Mouse (Mus musculus): ENCODE results near the gene Fbln5. TPM values are rescaled to one million over a fixed set of nuclear protein-coding genes. Genes with fewer than 3 reads are reported as not detected.

The Fbln5 gene
- polyA plus RNA-seq, 2 experiments: 112 to 164 TPM

GRCm38 (mm10) chr12:101833115-101833506 lies 14.3 kb upstream of the Fbln5 start:
- H3K27ac ChIP-seq (replicated peaks; ENCODE audit: low read depth, low read length): no peak overlapping the region
- H3K4me2 ChIP-seq (replicated peaks; ENCODE audit: low read depth, low read length, severe bottlenecking): no peak overlapping the region
- H3K36me3 ChIP-seq (ENCODE audit: control insufficient read depth, insufficient read depth, low read length): peaks cover 32% of the 10 kb centered on the region
- H3K9me3 ChIP-seq (ENCODE audit: control insufficient read depth, low read length): no peaks in the 10 kb centered on the region
- no peak for TF ChIP-seq POLR2A (IDR thresholded peaks at IDR 0.05; ENCODE audit: borderline replicate concordance, extremely low read depth, insufficient read depth, insufficient read length)
- H3K4me3 ChIP-seq (replicated peaks; ENCODE audit: low read length): no peak overlapping the region
- H3K4me1 ChIP-seq (ENCODE audit: control insufficient read depth, insufficient read depth, low read length): peaks cover 4% of the 10 kb centered on the region; the same call in 1 of the 2 replicates
- DNase-seq (ENCODE audit: low spot score) (no peak), ATAC-seq (ENCODE audit: low FRiP score, low read depth) (no peak)
- 92% methylated on average over 6 of the region's 6 CpGs for WGBS
- H3K27me3 ChIP-seq (ENCODE audit: control insufficient read depth, insufficient read depth, low read length): no peaks in the 10 kb centered on the region
- no peak overlapping the region for H3K9ac ChIP-seq (ENCODE audit: low read depth, low read length, severe bottlenecking)

GRCm38 (mm10) chr12:101832179-101833114 lies 13.6 kb upstream of the Fbln5 start:
- TF ChIP-seq POLR2A (IDR thresholded peaks at IDR 0.05; ENCODE audit: borderline replicate concordance, extremely low read depth, insufficient read depth, insufficient read length): no peak

GRCm38 (mm10) chr12:101831221-101831620 lies 12.4 kb upstream of the Fbln5 start:
- no peak for DNase-seq (ENCODE audit: low spot score)
- Histone ChIP-seq H3K27ac (replicated peaks; ENCODE audit: low read depth, low read length) (peak overlapping the region; percentile 55; the same call in 1 of the 2 replicates), H3K27me3 (ENCODE audit: control insufficient read depth, insufficient read depth, low read length) (no peaks in the 10 kb centered on the region), H3K9ac (ENCODE audit: low read depth, low read length, severe bottlenecking) (no peak overlapping the region), H3K4me2 (replicated peaks; ENCODE audit: low read depth, low read length, severe bottlenecking) (no peak overlapping the region), H3K4me1 (ENCODE audit: control insufficient read depth, insufficient read depth, low read length) (peaks cover 4% of the 10 kb centered on the region; the same call in 1 of the 2 replicates), H3K36me3 (ENCODE audit: control insufficient read depth, insufficient read depth, low read length) (peaks cover 16% of the 10 kb centered on the region), H3K4me3 (replicated peaks; ENCODE audit: low read length) (no peak overlapping the region), H3K9me3 (ENCODE audit: control insufficient read depth, low read length) (no peaks in the 10 kb centered on the region)
- ATAC-seq (ENCODE audit: low FRiP score, low read depth): no peak
- TF ChIP-seq POLR2A (IDR thresholded peaks at IDR 0.05; ENCODE audit: borderline replicate concordance, extremely low read depth, insufficient read depth, insufficient read length): no peak
- WGBS: 64% methylated on average over 4 of the region's 4 CpGs

More at GRCm38 (mm10) chr12:101832179-101833114, 13.6 kb upstream of the Fbln5 start:
- no peak for ATAC-seq (ENCODE audit: low FRiP score, low read depth)
- WGBS: 80% methylated on average over 7 of the region's 7 CpGs
- peaks cover 25% of the 10 kb centered on the region for H3K36me3 ChIP-seq (ENCODE audit: control insufficient read depth, insufficient read depth, low read length)
- no peaks in the 10 kb centered on the region for H3K27me3 ChIP-seq (ENCODE audit: control insufficient read depth, insufficient read depth, low read length)
- no peak overlapping the region for H3K9ac ChIP-seq (ENCODE audit: low read depth, low read length, severe bottlenecking)
- no peaks in the 10 kb centered on the region for H3K9me3 ChIP-seq (ENCODE audit: control insufficient read depth, low read length)
- no peak overlapping the region for H3K4me2 ChIP-seq (replicated peaks; ENCODE audit: low read depth, low read length, severe bottlenecking)
- no peak overlapping the region for H3K27ac ChIP-seq (replicated peaks; ENCODE audit: low read depth, low read length)
- peaks cover 4% of the 10 kb centered on the region; the same call in 1 of the 2 replicates for H3K4me1 ChIP-seq (ENCODE audit: control insufficient read depth, insufficient read depth, low read length)
- H3K4me3 ChIP-seq (replicated peaks; ENCODE audit: low read length): no peak overlapping the region
- no peak for DNase-seq (ENCODE audit: low spot score)

GRCm38 (mm10) chr12:101823161-101823560 lies 4.3 kb upstream of the Fbln5 start:
- Histone ChIP-seq H3K36me3 (ENCODE audit: control insufficient read depth, insufficient read depth, low read length) (no peaks in the 10 kb centered on the region), H3K4me3 (replicated peaks; ENCODE audit: low read length) (no peak overlapping the region), H3K27ac (replicated peaks; ENCODE audit: low read depth, low read length) (no peak overlapping the region), H3K9ac (ENCODE audit: low read depth, low read length, severe bottlenecking) (no peak overlapping the region), H3K9me3 (ENCODE audit: control insufficient read depth, low read length) (no peaks in the 10 kb centered on the region), H3K27me3 (ENCODE audit: control insufficient read depth, insufficient read depth, low read length) (no peaks in the 10 kb centered on the region), H3K4me1 (ENCODE audit: control insufficient read depth, insufficient read depth, low read length) (peaks cover 10% of the 10 kb centered on the region), H3K4me2 (replicated peaks; ENCODE audit: low read depth, low read length, severe bottlenecking) (no peak overlapping the region)
- no peak for TF ChIP-seq POLR2A (IDR thresholded peaks at IDR 0.05; ENCODE audit: borderline replicate concordance, extremely low read depth, insufficient read depth, insufficient read length)
- DNase-seq (ENCODE audit: low spot score) (no peak), ATAC-seq (ENCODE audit: low FRiP score, low read depth) (no peak)
- 78% methylated on average over 4 of the region's 4 CpGs for WGBS

GRCm38 (mm10) chr12:101821596-101821995 lies 2.7 kb upstream of the Fbln5 start:
- DNase-seq (ENCODE audit: low spot score) (no peak), ATAC-seq (ENCODE audit: low FRiP score, low read depth) (no peak)
- Histone ChIP-seq H3K27me3 (ENCODE audit: control insufficient read depth, insufficient read depth, low read length) (no peaks in the 10 kb centered on the region), H3K27ac (replicated peaks; ENCODE audit: low read depth, low read length) (no peak overlapping the region), H3K4me1 (ENCODE audit: control insufficient read depth, insufficient read depth, low read length) (peaks cover 21% of the 10 kb centered on the region), H3K36me3 (ENCODE audit: control insufficient read depth, insufficient read depth, low read length) (no peaks in the 10 kb centered on the region), H3K4me3 (replicated peaks; ENCODE audit: low read length) (no peak overlapping the region), H3K4me2 (replicated peaks; ENCODE audit: low read depth, low read length, severe bottlenecking) (no peak overlapping the region), H3K9ac (ENCODE audit: low read depth, low read length, severe bottlenecking) (no peak overlapping the region), H3K9me3 (ENCODE audit: control insufficient read depth, low read length) (no peaks in the 10 kb centered on the region)
- WGBS: 28% methylated on average over 3 of the region's 3 CpGs
- no peak for TF ChIP-seq POLR2A (IDR thresholded peaks at IDR 0.05; ENCODE audit: borderline replicate concordance, extremely low read depth, insufficient read depth, insufficient read length)

Data from limb, embryonic 14.5 days (tissue).